Mouse (Mus musculus): ENCODE data around the gene Zfp609. TPM values are rescaled to one million over a fixed set of nuclear protein-coding genes. Genes with fewer than 3 reads are reported as not detected.
"Not testable (repeated sequence)": the region's sequence is repeated elsewhere in the genome, so short reads cannot be mapped to it uniquely, and the experiment has no call there.

Gene Zfp609
- total and polyA plus RNA-seq, 2 experiments from 2014 or later: 5.6 to 10.2 TPM

DNA sequence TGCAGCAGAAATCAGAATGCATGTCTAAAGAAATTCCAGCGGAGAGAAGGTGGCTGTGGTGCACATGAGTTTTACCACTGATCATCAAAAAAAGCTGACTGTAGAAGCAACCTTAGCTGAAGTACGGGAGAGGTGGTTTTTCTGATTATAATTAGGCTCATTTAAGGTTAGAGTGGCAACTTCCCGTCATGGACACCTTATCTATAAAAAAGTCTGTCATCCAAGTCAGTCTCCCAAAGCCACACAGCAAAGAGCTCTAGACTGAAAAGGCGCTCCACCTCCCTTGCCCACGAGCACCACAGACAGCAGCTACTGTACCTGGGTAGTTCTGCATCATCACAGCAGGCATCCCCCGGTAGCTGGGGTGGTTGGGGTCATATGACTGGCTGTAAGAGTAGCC lies 126.9 kb downstream of the Zfp609 start:
- Histone ChIP-seq H3K36me3 (ENCODE audit: insufficient read depth, low read length) (peaks cover 31% of the 10 kb centered on the region; the same call in 1 of the 2 replicates), H3K4me3 (ENCODE audit: low read length) (no peak overlapping the region)

DNA sequence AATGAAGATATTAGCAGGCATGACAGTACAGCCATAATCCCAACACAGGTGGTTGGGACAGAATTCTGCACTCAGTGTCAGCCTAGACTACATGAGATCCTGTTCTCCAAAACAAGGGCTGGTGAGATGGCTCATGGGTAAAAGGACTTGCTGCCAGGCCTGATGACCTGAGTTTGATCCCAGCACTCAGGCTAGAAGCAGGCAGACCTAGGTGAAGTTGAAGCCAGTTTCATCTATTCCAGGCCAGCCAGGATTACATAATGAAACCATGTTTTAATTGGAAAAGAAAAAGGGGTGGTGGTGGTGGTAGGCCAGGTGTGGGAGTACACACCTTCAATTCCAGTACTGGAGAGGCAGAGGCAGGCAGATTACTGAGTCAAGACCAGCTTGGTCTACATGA lies 129.4 kb downstream of the Zfp609 start:
- no peak for TF ChIP-seq CTCF (IDR thresholded peaks at IDR 0.05; ENCODE audit: low read depth)
- H3K27ac ChIP-seq: no peak overlapping the region
- DNase-seq (ENCODE audit: low spot score): no peak
- no peaks in the 10 kb centered on the region for H3K9me3 ChIP-seq (ENCODE audit: low read length)
- no peaks in the 10 kb centered on the region for H3K4me1 ChIP-seq (ENCODE audit: insufficient read depth, low read length)
- no peak for ATAC-seq
- H3K36me3 ChIP-seq (ENCODE audit: insufficient read depth, low read length): peaks cover 35% of the 10 kb centered on the region
- no peak overlapping the region for H3K9ac ChIP-seq (replicated peaks; ENCODE audit: low read length)
- no peaks in the 10 kb centered on the region for H3K27me3 ChIP-seq (ENCODE audit: insufficient read depth, low read length)
- H3K4me2 ChIP-seq (ENCODE audit: low read depth, low read length): no peak overlapping the region
- no peak overlapping the region for H3K4me3 ChIP-seq (ENCODE audit: low read length)

More for the DNA sequence above, 126.9 kb downstream of the Zfp609 start:
- TF ChIP-seq CTCF (IDR thresholded peaks at IDR 0.05; ENCODE audit: low read depth): no peak
- Histone ChIP-seq H3K27ac (no peak overlapping the region), H3K4me2 (ENCODE audit: low read depth, low read length) (no peak overlapping the region), H3K27me3 (ENCODE audit: insufficient read depth, low read length) (no peaks in the 10 kb centered on the region), H3K9me3 (ENCODE audit: low read length) (no peaks in the 10 kb centered on the region), H3K4me1 (ENCODE audit: insufficient read depth, low read length) (no peaks in the 10 kb centered on the region), H3K9ac (replicated peaks; ENCODE audit: low read length) (no peak overlapping the region)
- 83% methylated on average over 6 of the region's 6 CpGs for WGBS
- DNase-seq (ENCODE audit: low spot score) (no peak), ATAC-seq (no peak)

GRCm38 (mm10) chr9:65697356-65697755 lies 130.0 kb downstream of the Zfp609 start:
- no peaks in the 10 kb centered on the region for H3K9me3 ChIP-seq (ENCODE audit: low read length)
- H3K4me2 ChIP-seq (ENCODE audit: low read depth, low read length): no peak overlapping the region
- 77% methylated on average over 7 of the region's 7 CpGs for WGBS
- H3K36me3 ChIP-seq (ENCODE audit: insufficient read depth, low read length): peaks cover 33% of the 10 kb centered on the region
- H3K4me3 ChIP-seq (ENCODE audit: low read length): no peak overlapping the region
- ATAC-seq: no peak
- no peaks in the 10 kb centered on the region for H3K4me1 ChIP-seq (ENCODE audit: insufficient read depth, low read length)
- no peak for DNase-seq (ENCODE audit: low spot score)
- no peak for TF ChIP-seq CTCF (IDR thresholded peaks at IDR 0.05; ENCODE audit: low read depth)
- H3K27me3 ChIP-seq (ENCODE audit: insufficient read depth, low read length): no peaks in the 10 kb centered on the region
- no peak overlapping the region for H3K27ac ChIP-seq
- no peak overlapping the region for H3K9ac ChIP-seq (replicated peaks; ENCODE audit: low read length)

DNA sequence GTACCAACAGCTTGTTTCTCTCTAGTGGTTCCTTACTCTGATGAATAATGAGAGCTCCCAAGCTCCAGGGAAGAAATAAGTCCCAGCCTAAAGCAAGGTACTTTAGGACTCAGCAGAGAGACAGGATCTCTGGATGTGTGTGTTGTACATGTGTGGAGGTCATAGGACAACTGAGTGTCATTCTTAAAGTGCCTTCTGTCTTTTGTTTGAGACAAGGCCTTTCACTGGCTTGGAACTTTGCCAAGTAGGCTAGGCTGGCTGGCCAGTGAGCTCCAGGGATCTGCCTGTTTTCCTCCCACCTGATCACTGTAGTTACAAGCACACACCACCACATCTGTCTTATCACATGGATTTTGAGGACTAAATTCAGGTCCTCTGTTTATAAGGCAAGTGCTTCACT lies 131.0 kb downstream of the Zfp609 start:
- no peak overlapping the region for H3K4me2 ChIP-seq (ENCODE audit: low read depth, low read length)
- ATAC-seq: no peak
- TF ChIP-seq CTCF (IDR thresholded peaks at IDR 0.05; ENCODE audit: low read depth): no peak

DNA sequence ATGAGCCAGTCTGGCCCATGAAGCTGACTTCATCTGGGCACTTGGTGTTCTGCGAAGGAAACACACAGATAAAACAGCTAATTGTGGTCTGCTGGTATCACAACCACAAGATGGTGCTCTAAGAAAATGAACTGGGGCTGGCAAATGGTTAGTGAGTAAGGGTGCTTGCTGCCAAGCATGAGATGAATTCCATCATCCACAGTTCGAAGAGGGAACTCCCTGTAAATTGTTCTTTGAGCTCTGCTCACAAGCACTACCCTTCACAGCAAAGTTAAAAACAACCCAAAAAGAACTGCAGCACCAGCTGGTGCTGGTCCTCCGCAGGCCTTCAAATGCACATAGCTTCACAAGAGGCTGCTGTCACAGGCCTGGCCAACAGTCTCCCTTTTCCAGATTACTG lies 131.7 kb downstream of the Zfp609 start:
- no peaks in the 10 kb centered on the region for H3K4me1 ChIP-seq (ENCODE audit: insufficient read depth, low read length)
- no peaks in the 10 kb centered on the region for H3K9me3 ChIP-seq (ENCODE audit: low read length)
- DNase-seq (ENCODE audit: low spot score) (peak; percentile 81), ATAC-seq (peak; percentile 51; the same call in 1 of the 2 replicates)
- 46% methylated on average over 3 of the region's 3 CpGs for WGBS
- H3K27me3 ChIP-seq (ENCODE audit: insufficient read depth, low read length): no peaks in the 10 kb centered on the region
- peaks cover 24% of the 10 kb centered on the region for H3K36me3 ChIP-seq (ENCODE audit: insufficient read depth, low read length)
- H3K9ac ChIP-seq (replicated peaks; ENCODE audit: low read length): no peak overlapping the region
- H3K4me2 ChIP-seq (ENCODE audit: low read depth, low read length): no peak overlapping the region
- H3K27ac ChIP-seq: peak overlapping the region; percentile 32; the same call in 1 of the 2 replicates
- H3K4me3 ChIP-seq (ENCODE audit: low read length): no peak overlapping the region
- TF ChIP-seq CTCF (IDR thresholded peaks at IDR 0.05; ENCODE audit: low read depth): peak; percentile 83

More for the DNA sequence above, 131.0 kb downstream of the Zfp609 start:
- Histone ChIP-seq H3K27ac (peak overlapping the region; percentile 32; the same call in 1 of the 2 replicates), H3K4me1 (ENCODE audit: insufficient read depth, low read length) (no peaks in the 10 kb centered on the region), H3K27me3 (ENCODE audit: insufficient read depth, low read length) (no peaks in the 10 kb centered on the region), H3K4me3 (ENCODE audit: low read length) (no peak overlapping the region), H3K9ac (replicated peaks; ENCODE audit: low read length) (no peak overlapping the region), H3K36me3 (ENCODE audit: insufficient read depth, low read length) (peaks cover 31% of the 10 kb centered on the region), H3K9me3 (ENCODE audit: low read length) (no peaks in the 10 kb centered on the region)
- peak; percentile 62 for DNase-seq (ENCODE audit: low spot score)

DNA sequence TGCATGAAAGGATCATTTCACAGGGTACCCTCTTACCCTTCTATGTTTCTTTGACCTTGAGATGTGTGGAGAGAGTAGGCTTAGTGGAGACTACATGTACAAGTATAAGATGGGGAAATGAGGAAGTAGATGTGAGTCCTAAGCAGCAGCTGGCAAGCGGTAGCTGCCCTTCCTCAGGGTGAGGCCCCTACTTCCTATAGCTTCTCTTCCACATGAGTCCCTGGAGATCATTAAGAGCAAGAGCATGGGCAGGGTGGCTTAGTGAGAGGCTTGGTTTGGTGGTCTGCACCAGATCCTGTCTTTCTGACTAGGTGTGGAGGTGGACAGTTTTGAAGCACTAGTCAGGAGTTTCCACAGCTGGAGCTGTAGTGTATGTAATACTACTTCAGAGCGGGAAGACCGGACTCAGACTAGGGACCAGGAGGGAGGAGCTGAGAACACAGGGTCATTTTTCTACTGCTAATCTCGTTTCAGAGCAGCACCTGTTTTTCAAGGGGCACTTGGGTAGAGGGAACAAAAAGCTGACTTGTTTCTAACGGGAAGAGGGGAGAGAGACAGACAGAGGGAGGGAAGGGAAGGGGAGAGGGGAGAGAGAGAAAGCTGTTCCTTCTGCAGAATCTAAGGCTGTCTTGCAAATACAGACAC lies 134.3 kb downstream of the Zfp609 start:
- TF ChIP-seq CTCF (IDR thresholded peaks at IDR 0.05; ENCODE audit: low read depth): no peak
- Histone ChIP-seq H3K9ac (replicated peaks; ENCODE audit: low read length) (no peak overlapping the region), H3K36me3 (ENCODE audit: insufficient read depth, low read length) (peaks cover 30% of the 10 kb centered on the region), H3K27ac (peak overlapping the region; percentile 4; the same call in 1 of the 2 replicates), H3K4me2 (ENCODE audit: low read depth, low read length) (no peak overlapping the region), H3K27me3 (ENCODE audit: insufficient read depth, low read length) (no peaks in the 10 kb centered on the region), H3K9me3 (ENCODE audit: low read length) (no peaks in the 10 kb centered on the region), H3K4me3 (ENCODE audit: low read length) (no peak overlapping the region), H3K4me1 (ENCODE audit: insufficient read depth, low read length) (no peaks in the 10 kb centered on the region)
- peak; percentile 19; the same call in 1 of the 2 replicates for ATAC-seq
- 35% methylated on average over 5 of the region's 5 CpGs for WGBS
- no peak for DNase-seq (ENCODE audit: low spot score)

- Histone ChIP-seq H3K9ac (replicated peaks; ENCODE audit: low read length) (no peak overlapping the region), H3K9me3 (ENCODE audit: low read length) (no peaks in the 10 kb centered on the region), H3K4me2 (ENCODE audit: low read depth, low read length) (no peak overlapping the region), H3K36me3 (ENCODE audit: insufficient read depth, low read length) (peaks cover 32% of the 10 kb centered on the region), H3K27me3 (ENCODE audit: insufficient read depth, low read length) (no peaks in the 10 kb centered on the region), H3K4me1 (ENCODE audit: insufficient read depth, low read length) (no peaks in the 10 kb centered on the region), H3K4me3 (ENCODE audit: low read length) (no peak overlapping the region), H3K27ac (no peak overlapping the region)
- WGBS: 8% methylated on average over 3 of the region's 3 CpGs
- DNase-seq (ENCODE audit: low spot score) (no peak), ATAC-seq (no peak)
- no peak for TF ChIP-seq CTCF (IDR thresholded peaks at IDR 0.05; ENCODE audit: low read depth)
Observed at GRCm38 (mm10) chr9:65692466-65692865, 134.9 kb downstream of the Zfp609 start.

DNA sequence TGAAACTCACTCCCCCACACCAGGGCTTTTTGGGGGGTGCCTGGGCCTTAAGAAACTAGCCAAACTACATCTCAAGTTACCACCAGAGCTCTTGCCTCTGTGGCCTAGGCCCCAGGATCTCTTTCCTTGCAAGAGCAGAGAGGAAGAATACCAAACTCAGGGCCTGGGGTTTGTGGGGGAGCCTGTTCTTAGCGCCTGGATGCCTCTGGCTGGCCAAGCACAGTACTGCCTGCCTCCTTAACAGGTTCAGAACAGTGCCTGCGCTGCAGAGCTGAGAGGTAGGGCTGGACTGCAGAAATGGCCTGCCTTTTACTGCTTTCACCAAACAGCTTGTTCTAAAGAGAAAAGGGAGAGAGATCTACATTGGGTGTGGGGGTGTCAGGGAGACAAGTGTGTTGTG lies 137.5 kb downstream of the Zfp609 start:
- not testable (repeated sequence) for H3K4me1 ChIP-seq (ENCODE audit: insufficient read depth, low read length); H3K9me3 ChIP-seq (ENCODE audit: low read length); DNase-seq (ENCODE audit: low spot score); H3K27me3 ChIP-seq (ENCODE audit: insufficient read depth, low read length); ATAC-seq; H3K4me2 ChIP-seq (ENCODE audit: low read depth, low read length); H3K27ac ChIP-seq; H3K9ac ChIP-seq (replicated peaks; ENCODE audit: low read length); H3K4me3 ChIP-seq (ENCODE audit: low read length)
- H3K36me3 ChIP-seq (ENCODE audit: insufficient read depth, low read length): peaks cover 28% of the 10 kb centered on the region
- 37% methylated on average over 2 of the region's 2 CpGs for WGBS

Data from hindbrain, postnatal 0 days (tissue).